Mouse (Mus musculus) megakaryocyte, embryonic 14.5 days (primary cell): ENCODE results near the gene Etv4. TPM values are rescaled to one million over a fixed set of nuclear protein-coding genes. Genes with fewer than 3 reads are reported as not detected.

Experiments used
- H3K27me3 ChIP-seq: replicated peaks from 2 replicates; pipeline ENCODE3; 2012; ENCODE audit warnings: inconsistent platforms
- H3K36me3 ChIP-seq: replicated peaks from 2 replicates; pipeline ENCODE3; 2012; ENCODE audit warnings: low read length, inconsistent platforms, mixed read lengths
- H3K4me1 ChIP-seq: 2 replicates; pipeline ENCODE4 v1.6.1; 2012; ENCODE audit warnings: inconsistent platforms
- H3K4me3 ChIP-seq: replicated peaks from 2 replicates; pipeline ENCODE3; 2012; ENCODE audit warnings: moderate library complexity, mild to moderate bottlenecking, inconsistent platforms
- H3K9me3 ChIP-seq: 2 replicates; pipeline ENCODE4 v1.6.1; 2012; ENCODE audit warnings: inconsistent platforms
- FLI1 ChIP-seq: IDR thresholded peaks from 2 replicates; pipeline ENCODE4 v1.6.1; 2012; ENCODE audit warnings: low read length, inconsistent platforms, mixed read lengths
- GATA1 ChIP-seq: IDR thresholded peaks from 3 replicates; pipeline ENCODE4 v1.6.1; 2012; ENCODE audit warnings: mixed read lengths, low read length, inconsistent platforms, borderline replicate concordance
- polyA plus RNA-seq: library from polyadenylated mRNA; stranded (reverse); fragments of >175 nt; gene quantifications from 2 replicates; pipeline ENCODE4 v1.2.3, GENCODE M21; 2012; ENCODE audit warnings: low replicate concordance; ENCODE audit not compliant: insufficient read depth

Etv4 gene
- polyA plus RNA-seq, 1 experiment: 12.0 TPM

GRCm38 (mm10) chr11:101772027-101772426, 13.1 kb downstream of the Etv4 start:
- Histone ChIP-seq H3K27me3 (peaks cover 33% of the 10 kb centered on the region), H3K4me1 (peaks cover 21% of the 10 kb centered on the region), H3K4me3 (no peak overlapping the region), H3K36me3 (peaks cover 35% of the 10 kb centered on the region), H3K9me3 (no peaks in the 10 kb centered on the region)
- TF ChIP-seq GATA1: no peak
- no peak for TF ChIP-seq FLI1

- Histone ChIP-seq H3K4me3 (no peak overlapping the region), H3K27me3 (peaks cover 20% of the 10 kb centered on the region), H3K4me1 (peaks cover 31% of the 10 kb centered on the region), H3K9me3 (no peaks in the 10 kb centered on the region), H3K36me3 (peaks cover 52% of the 10 kb centered on the region)
- TF ChIP-seq FLI1 (no peak), GATA1 (no peak)
Measured at GRCm38 (mm10) chr11:101770266-101770665, 14.9 kb downstream of the Etv4 start.

GRCm38 (mm10) chr11:101768721-101769120, 16.4 kb downstream of the Etv4 start:
- TF ChIP-seq FLI1 (no peak), GATA1 (no peak)
- Histone ChIP-seq H3K9me3 (no peaks in the 10 kb centered on the region), H3K27me3 (peaks cover 11% of the 10 kb centered on the region), H3K36me3 (peaks cover 67% of the 10 kb centered on the region), H3K4me3 (no peak overlapping the region), H3K4me1 (peaks cover 31% of the 10 kb centered on the region)

GRCm38 (mm10) chr11:101767326-101767725, 17.8 kb downstream of the Etv4 start:
- H3K9me3 ChIP-seq: no peaks in the 10 kb centered on the region
- TF ChIP-seq FLI1: no peak
- no peak for TF ChIP-seq GATA1
- peaks cover 80% of the 10 kb centered on the region for H3K36me3 ChIP-seq
- peaks cover 6% of the 10 kb centered on the region for H3K27me3 ChIP-seq
- H3K4me3 ChIP-seq: no peak overlapping the region
- H3K4me1 ChIP-seq: peaks cover 27% of the 10 kb centered on the region

GRCm38 (mm10) chr11:101764546-101764945, 20.6 kb downstream of the Etv4 start:
- Histone ChIP-seq H3K4me1 (peaks cover 23% of the 10 kb centered on the region), H3K4me3 (no peak overlapping the region), H3K9me3 (no peaks in the 10 kb centered on the region), H3K27me3 (no peaks in the 10 kb centered on the region), H3K36me3 (peaks cover 96% of the 10 kb centered on the region)
- no peak for TF ChIP-seq FLI1
- TF ChIP-seq GATA1: no peak

- H3K36me3 ChIP-seq: peaks cover 96% of the 10 kb centered on the region
- peaks cover 18% of the 10 kb centered on the region for H3K4me1 ChIP-seq
- H3K9me3 ChIP-seq: no peaks in the 10 kb centered on the region
- no peaks in the 10 kb centered on the region for H3K27me3 ChIP-seq
- peak overlapping the region; percentile 15 for H3K4me3 ChIP-seq
- TF ChIP-seq FLI1 (no peak), GATA1 (no peak)
Measured at GRCm38 (mm10) chr11:101763723-101764122, 21.4 kb downstream of the Etv4 start.

GRCm38 (mm10) chr11:101759530-101759929, 25.6 kb downstream of the Etv4 start:
- Histone ChIP-seq H3K4me3 (no peak overlapping the region), H3K9me3 (no peaks in the 10 kb centered on the region), H3K36me3 (peaks cover 96% of the 10 kb centered on the region), H3K4me1 (no peaks in the 10 kb centered on the region), H3K27me3 (no peaks in the 10 kb centered on the region)
- TF ChIP-seq FLI1 (no peak), GATA1 (no peak)

GRCm38 (mm10) chr11:101758431-101758830, 26.7 kb downstream of the Etv4 start:
- Histone ChIP-seq H3K36me3 (peaks cover 96% of the 10 kb centered on the region), H3K4me1 (no peaks in the 10 kb centered on the region), H3K4me3 (no peak overlapping the region), H3K9me3 (no peaks in the 10 kb centered on the region), H3K27me3 (no peaks in the 10 kb centered on the region)
- TF ChIP-seq FLI1 (no peak), GATA1 (no peak)

GRCm38 (mm10) chr11:101757366-101757765, 27.8 kb downstream of the Etv4 start:
- Histone ChIP-seq H3K36me3 (peaks cover 97% of the 10 kb centered on the region), H3K27me3 (no peaks in the 10 kb centered on the region), H3K9me3 (no peaks in the 10 kb centered on the region), H3K4me1 (no peaks in the 10 kb centered on the region), H3K4me3 (no peak overlapping the region)
- TF ChIP-seq GATA1 (no peak), FLI1 (no peak)

GRCm38 (mm10) chr11:101756616-101757015, 28.6 kb downstream of the Etv4 start:
- Histone ChIP-seq H3K36me3 (peaks cover 97% of the 10 kb centered on the region), H3K4me1 (no peaks in the 10 kb centered on the region), H3K9me3 (no peaks in the 10 kb centered on the region), H3K4me3 (no peak overlapping the region), H3K27me3 (no peaks in the 10 kb centered on the region)
- TF ChIP-seq GATA1 (no peak), FLI1 (no peak)

GRCm38 (mm10) chr11:101733596-101733995, 51.6 kb downstream of the Etv4 start:
- Histone ChIP-seq H3K36me3 (peaks cover 40% of the 10 kb centered on the region), H3K9me3 (no peaks in the 10 kb centered on the region), H3K4me3 (peak overlapping the region; percentile 97), H3K4me1 (peaks cover 27% of the 10 kb centered on the region), H3K27me3 (no peaks in the 10 kb centered on the region)
- TF ChIP-seq FLI1 (no peak), GATA1 (no peak)
